Mouse (Mus musculus) left cerebral cortex, postnatal 25 days (tissue): Measurements from ENCODE around the gene Olfr117. TPM values are rescaled to one million over a fixed set of nuclear protein-coding genes. Genes with fewer than 3 reads are reported as not detected.
"Not testable (repeated sequence)": the region's sequence is repeated elsewhere in the genome, so short reads cannot be mapped to it uniquely, and the experiment has no call there.

Experiments
- DNase-seq, 2 experiments: peaks; one replicate each; pipeline ENCODE4 v3.0.0; 2022; ENCODE audit warnings: low spot score in 2 of 2, mixed read lengths in 1 of 2
- intact Hi-C: fragments of 180-260 bp; cut with DNase I; formaldehyde crosslinking; loops from one replicate; pipeline ENCODE4 v1.15.1; 2025
- total RNA-seq, 2 experiments: library from RNA; stranded (reverse); gene quantifications; 2 replicates each; pipeline ENCODE4 v1.2.3; 2021

Olfr117 gene
- not detected for total RNA-seq

GRCm38 (mm10) chr17:37663682-37664081, at the start of gene Olfr117:
Gene Olfr117 (minus strand): TSS chr17:37663782.
- intact Hi-C loops, result no loop called here

GRCm38 (mm10) chr17:37696264-37696663, 32.7 kb upstream of the Olfr117 start, which contains the start of gene Olfr119:
Gene Olfr119 (plus strand): TSS chr17:37696564.
- DNase-seq, intact Hi-C loops: not testable (repeated sequence)

More at GRCm38 (mm10) chr17:37663682-37664081, at the start of gene Olfr117:
- no peak for DNase-seq

GRCm38 (mm10) chr17:37666688-37667087, 3.1 kb upstream of the Olfr117 start, which contains the start of gene Olfr118:
Gene Olfr118 (plus strand): TSS chr17:37666988.
- no peak for DNase-seq
- intact Hi-C loops, result no loop called here

- intact Hi-C loops, result no loop called here
- DNase-seq, result no peak
These were observed 36.6 kb downstream of the Olfr117 start, which contains the start of the genes Olfr115 and Olfr116 for GRCm38 (mm10) chr17:37627009-37627408. Gene Olfr115 (minus strand): TSS chr17:37627109. Gene Olfr116 (minus strand): TSS chr17:37627199.

Other genes starting within 250 kb of the Olfr117 start
- gene Olfr108, start 218.3 kb downstream of the Olfr117 start, total RNA-seq, result not detected
- not detected for gene Olfr109, start 204.9 kb downstream of the Olfr117 start, total RNA-seq
- gene H2-M2, start 180.2 kb downstream of the Olfr117 start, total RNA-seq, result not detected
- not detected for gene Olfr110, start 171.3 kb downstream of the Olfr117 start, total RNA-seq
- gene Olfr111, start 155.8 kb downstream of the Olfr117 start, total RNA-seq, result not detected
- gene Olfr112, start 94.3 kb downstream of the Olfr117 start, total RNA-seq, result not detected
- gene Olfr113, start 86.1 kb downstream of the Olfr117 start, total RNA-seq, result not detected
- not detected for gene Olfr114, start 71.0 kb downstream of the Olfr117 start, total RNA-seq
- not detected for gene Olfr115, start 36.7 kb downstream of the Olfr117 start, total RNA-seq
- gene Olfr116, start 36.6 kb downstream of the Olfr117 start, total RNA-seq, result not detected
- not detected for gene Olfr118, start 3.2 kb upstream of the Olfr117 start, total RNA-seq
- gene Olfr119, start 32.8 kb upstream of the Olfr117 start, total RNA-seq, result not detected
- not detected for gene Olfr120, start 58.0 kb upstream of the Olfr117 start, total RNA-seq
- not detected for gene Olfr121, start 85.1 kb upstream of the Olfr117 start, total RNA-seq
- not detected for gene Olfr122, start 104.8 kb upstream of the Olfr117 start, total RNA-seq
- not detected for gene Olfr123, start 129.7 kb upstream of the Olfr117 start, total RNA-seq
- not detected for gene Olfr124, start 136.1 kb upstream of the Olfr117 start, total RNA-seq
- gene Olfr125, start 169.2 kb upstream of the Olfr117 start, total RNA-seq, result not detected
- gene Olfr126, start 183.7 kb upstream of the Olfr117 start, total RNA-seq, result not detected
- gene Olfr127, start 236.7 kb upstream of the Olfr117 start, total RNA-seq, result not detected